Mouse (Mus musculus): ENCODE results near the gene Nup188.

Nup188 gene

GRCm38 (mm10) chr2:30389000-30389399 is 102.8 kb downstream of the Nup188 start:
- no peak for DNase-seq (ENCODE audit: low spot score)

- peak; percentile 86 for DNase-seq (ENCODE audit: low spot score)
These were observed 105.9 kb downstream of the Nup188 start, which contains the start of gene Dolpp1 for GRCm38 (mm10) chr2:30392114-30392576. Gene Dolpp1, plus strand, starts transcription at chr2:30392254.

GRCm38 (mm10) chr2:30392577-30393369 is 106.6 kb downstream of the Nup188 start:
- peak; percentile 29 for DNase-seq (ENCODE audit: low spot score)

GRCm38 (mm10) chr2:30393370-30393656 is 107.1 kb downstream of the Nup188 start:
- no peak for DNase-seq (ENCODE audit: low spot score)
